Mouse (Mus musculus) v-Abl transformed pro-B cells (cell line): ENCODE measurements at regions not wholly inside any gene's neighbourhood (a gene's known extent, or its start where the extent isn't known, plus 50 kb on each side); places are given as distances from the start of the nearest gene placed in this dataset.

ENCODE experiments used
- in situ Hi-C, 2 experiments: fragments of 400-800 bp; cut with MboI; formaldehyde crosslinking; loops; one replicate each; pipeline ENCODE4 v1.15.1; 2025; ENCODE audit not compliant: unreplicated experiment in 2 of 2

DNA sequence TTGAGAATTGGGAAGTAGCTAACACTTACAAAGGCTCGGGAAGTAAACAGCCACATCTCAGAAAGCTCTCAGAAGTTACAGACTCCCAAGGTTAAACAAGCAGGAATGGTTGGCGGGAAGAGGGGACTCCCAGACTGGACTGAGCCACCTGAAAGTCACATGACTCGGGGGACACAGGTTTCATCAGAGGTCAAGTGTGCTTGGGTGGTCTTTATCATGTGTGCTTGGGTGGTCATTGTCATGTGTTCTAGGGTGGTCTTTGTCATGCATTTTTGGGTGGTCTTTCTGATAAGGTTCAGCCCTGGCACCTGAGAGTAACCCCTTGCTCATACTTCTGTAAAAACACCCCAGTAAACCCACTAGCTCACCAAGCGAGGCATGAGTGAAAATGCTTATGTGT, 218.1 kb downstream of the Dhx35 start:
- in situ Hi-C loops: no loop called here

DNA sequence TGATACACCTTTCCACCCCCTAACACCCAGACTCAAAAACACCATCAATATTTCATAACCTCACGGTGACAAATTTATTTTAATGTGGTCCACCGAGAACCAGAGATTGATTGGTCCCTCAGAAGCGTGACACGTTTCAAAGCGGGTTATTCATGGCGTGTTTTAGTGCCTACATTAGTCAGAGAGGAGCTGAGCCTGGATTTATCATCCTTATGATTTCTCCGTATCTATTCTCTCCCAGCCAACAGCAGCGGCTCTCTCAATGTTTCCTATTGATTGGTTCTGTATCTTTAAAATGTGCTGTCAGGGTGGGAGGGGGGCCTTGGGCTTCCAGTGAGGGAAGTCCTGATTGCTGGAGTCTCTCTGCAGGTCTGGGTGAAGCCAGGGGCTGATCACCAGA, 219.9 kb downstream of the Dhx35 start:
- in situ Hi-C loops: no loop called here

DNA sequence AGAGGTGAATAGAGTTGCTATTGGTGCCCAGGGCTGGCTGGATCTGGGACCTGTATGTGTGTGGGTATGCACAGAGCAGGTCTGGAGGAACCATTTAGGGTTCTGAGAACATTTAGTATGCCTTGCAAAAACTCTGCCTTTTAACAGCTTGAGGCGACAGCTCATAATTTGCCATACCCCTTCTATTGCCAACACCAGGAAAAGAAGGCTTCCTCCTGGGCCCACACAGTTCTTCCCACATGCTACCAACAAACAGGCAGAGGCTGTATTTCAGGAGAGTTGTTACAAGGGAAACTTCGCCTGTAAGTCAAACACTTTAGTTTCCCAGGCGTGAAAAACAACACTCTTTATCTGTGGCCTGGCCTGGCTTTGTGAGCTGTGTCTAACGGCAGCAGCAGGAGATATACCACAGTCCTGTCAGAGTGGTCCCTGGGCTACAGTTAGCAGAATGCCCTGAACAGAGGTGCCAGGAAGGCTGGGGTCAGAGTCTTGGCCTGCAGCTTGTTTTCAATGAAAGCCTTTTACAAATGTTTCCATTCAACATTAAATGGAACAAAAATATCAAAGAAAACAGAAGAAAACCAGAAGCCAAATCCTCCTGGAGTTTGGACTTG, 225.4 kb downstream of the Dhx35 start:
- in situ Hi-C loops: no loop called here

DNA sequence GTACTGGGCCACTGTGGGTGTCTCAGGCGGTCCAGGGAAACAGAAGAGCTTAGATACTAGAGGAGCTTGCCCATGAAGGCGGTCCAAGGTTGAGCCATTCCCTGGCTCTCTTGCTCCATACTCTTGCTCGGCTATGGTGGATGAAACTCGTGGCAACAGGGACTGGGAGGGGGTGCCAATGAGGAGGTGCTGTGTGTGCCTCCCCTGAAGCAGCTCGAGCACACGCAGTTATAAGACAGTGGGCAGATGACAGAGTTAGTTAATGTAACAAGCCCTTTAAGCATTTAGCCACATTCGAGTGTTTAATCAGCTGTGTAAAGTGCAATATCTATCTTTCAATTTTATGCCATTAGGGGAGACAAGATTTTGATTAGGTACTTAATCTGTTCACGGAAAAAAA, 237.5 kb downstream of the Dhx35 start:
- in situ Hi-C loops: no loop called here

DNA sequence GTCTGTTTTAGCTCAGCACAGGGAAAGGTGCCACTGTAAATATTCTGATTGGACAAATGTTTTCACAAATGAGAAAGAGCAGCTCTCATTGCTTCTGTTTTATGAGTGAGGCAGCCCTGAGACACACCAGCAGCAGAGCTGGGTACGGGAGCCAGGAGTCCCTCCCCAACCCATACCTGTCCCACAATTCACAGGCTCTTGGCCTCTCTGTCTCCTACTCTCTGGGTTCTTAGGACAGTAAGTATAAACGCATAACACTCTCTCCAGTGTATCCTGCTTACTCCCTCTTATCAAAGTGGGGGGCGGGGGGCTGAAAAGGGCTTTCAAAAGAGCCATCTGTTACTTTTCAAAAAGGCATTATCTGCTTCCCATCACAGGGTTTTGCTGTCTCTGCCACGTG, 245.3 kb downstream of the Dhx35 start:
- in situ Hi-C loops: no loop called here

DNA sequence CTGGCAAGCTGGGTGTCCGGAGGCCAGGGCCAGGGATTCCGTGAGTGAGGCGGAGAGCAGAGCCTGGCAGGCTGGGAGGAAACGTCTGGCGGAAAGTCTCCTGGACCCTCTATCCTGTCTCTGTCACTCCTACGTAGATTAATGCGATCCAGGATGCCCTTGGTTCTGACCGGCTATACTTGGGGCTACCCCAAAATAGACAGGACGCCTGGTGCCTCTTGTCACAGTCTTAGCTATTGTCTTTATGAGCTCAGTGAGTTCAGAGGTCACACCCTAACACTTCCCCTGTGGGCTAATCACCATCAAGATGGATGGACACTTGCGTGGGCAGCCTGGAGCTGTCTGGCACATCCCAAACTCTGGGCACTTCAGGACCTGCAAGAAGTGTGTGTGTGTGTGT, 258.9 kb downstream of the Dhx35 start:
- in situ Hi-C loops: loop anchor here (5.0 to 25.0 kb wide), 3 partner anchors 1529 to 1834 kb away; partner anchors contain the start of gene Lpin3 (in 1 of the 2)

DNA sequence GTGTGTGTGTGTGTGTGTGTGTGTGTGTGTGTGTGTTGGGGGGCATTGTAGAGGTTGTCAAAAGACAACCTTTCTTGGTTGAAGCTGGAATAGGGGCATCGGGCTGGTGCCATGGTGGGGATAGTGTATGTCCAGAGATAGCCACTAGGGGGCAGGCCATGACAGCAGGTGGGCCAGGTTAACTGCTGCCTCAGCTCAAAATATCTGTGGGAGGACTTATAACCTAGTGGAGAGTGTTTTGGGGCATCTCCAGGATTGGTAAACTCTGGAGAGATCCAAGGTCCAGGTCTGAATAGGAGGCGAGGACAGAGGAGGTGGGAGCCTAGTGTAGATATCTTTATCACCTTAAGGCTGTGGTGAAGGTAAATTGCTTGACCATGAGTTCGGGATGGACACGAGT, 259.3 kb downstream of the Dhx35 start:
- in situ Hi-C loops: loop anchor here (5.0 to 25.0 kb wide), 3 partner anchors 1528 to 1833 kb away; partner anchors contain the start of gene Lpin3 (in 1 of the 2)

DNA sequence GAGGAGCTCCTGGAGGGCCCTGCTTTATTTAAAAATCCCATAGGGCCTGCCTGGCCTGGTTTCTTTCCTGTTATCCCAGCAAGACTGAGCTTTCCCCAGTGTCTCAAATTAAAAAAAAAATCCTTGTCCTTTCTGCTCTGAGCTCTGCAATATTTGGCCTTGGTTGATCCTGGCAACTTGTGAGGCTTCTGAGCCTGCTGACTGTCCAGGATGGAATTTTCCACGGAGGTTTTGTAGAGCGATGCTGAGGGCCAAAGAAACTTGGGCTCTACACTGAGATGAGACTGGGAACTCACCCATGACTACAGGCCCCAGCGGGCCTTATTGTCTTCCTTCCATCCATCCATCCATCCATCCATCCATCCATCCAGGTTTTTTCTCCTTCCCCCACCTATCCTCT, 259.8 kb downstream of the Dhx35 start:
- in situ Hi-C loops: loop anchor here (5.0 to 25.0 kb wide), 3 partner anchors 1528 to 1833 kb away; partner anchors contain the start of gene Lpin3 (in 1 of the 2)

DNA sequence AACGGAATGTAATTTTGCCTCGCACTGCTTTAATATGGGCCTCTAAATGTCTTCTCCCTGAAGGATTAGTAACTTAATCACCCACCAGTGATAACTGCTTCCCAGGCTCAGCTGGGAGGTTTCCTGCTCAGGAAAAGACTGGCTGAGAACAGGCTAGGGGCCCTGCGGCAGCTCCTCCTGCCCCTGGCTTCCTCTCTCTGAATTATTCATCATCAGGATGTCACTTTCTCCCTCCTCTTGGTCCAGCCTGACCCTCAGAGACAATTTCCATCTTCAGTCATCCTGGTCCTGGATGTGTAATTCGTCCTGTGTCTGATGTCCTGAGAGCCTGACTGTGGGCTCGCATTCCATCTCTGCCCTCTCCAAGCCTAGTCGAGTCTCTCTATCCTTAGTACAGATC, 261.2 kb downstream of the Dhx35 start:
- in situ Hi-C loops: loop anchor here in 1 of 2 experiments (25.0 kb wide), 1 partner anchor 1832 kb away; the partner anchor contains the start of gene Lpin3

DNA sequence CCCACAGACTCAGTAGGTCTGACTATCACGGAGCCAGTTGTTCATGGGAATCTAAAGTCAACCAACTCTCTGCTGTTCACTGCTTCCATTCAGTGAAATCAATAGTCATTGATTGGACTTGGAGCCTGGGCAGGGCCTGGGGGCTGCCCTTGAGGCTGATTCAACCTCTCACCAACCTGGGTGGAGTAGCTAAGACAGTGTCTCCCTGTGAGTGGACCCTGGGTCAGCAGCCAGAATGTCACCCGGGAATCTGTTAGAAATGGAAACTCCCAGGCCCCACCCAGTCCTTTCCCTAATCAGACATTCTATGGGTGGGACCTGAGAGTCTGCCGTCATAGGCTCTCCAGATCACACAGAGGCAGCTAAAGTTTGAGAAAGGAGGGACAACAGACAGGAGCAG, 262.4 kb downstream of the Dhx35 start:
- in situ Hi-C loops: loop anchor here in 1 of 2 experiments (25.0 kb wide), 1 partner anchor 1830 kb away; the partner anchor contains the start of gene Lpin3

DNA sequence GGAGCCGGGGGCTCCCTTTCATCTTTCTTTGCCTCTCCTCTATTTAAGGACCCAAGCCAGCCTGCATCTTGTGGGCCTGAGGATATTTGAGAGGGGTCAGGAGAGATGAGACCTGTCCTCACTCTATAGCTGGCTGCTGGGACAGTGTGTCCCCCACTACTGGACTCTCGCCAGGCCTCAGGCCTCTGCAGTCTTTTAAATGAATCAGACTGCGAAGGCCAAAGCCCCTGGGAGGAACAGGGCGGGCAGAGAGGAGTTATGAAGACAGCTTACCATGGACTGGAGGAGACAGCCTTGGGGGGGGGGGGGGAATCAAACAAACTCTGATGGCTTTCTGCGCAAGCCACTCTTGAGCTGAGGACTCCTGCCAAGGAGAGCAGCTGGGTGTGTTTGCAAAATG, 262.9 kb downstream of the Dhx35 start:
- in situ Hi-C loops: loop anchor here in 1 of 2 experiments (25.0 kb wide), 1 partner anchor 1830 kb away; the partner anchor contains the start of gene Lpin3

DNA sequence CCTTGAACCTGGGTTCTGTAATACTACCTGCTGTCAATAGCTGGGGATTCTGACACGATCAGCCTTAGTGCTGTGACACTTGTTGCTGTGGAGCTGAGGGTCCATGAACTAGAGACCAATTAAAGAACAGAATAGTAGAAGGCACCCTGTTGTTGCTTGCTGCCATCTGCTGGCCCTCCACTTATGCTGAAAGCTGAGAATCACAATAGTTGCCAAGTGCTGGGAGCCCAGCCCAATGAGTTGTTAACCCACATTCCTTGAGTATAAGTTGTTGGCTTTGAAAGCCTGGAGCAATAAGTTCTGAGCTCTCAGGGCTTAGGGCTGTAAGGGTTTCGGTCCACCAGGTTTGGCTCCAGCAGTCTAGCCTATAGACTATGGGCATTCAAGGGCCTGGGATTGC, 267.7 kb downstream of the Dhx35 start:
- in situ Hi-C loops: loop anchor here in 1 of 2 experiments (25.0 kb wide), 1 partner anchor 1825 kb away; the partner anchor contains the start of gene Lpin3

DNA sequence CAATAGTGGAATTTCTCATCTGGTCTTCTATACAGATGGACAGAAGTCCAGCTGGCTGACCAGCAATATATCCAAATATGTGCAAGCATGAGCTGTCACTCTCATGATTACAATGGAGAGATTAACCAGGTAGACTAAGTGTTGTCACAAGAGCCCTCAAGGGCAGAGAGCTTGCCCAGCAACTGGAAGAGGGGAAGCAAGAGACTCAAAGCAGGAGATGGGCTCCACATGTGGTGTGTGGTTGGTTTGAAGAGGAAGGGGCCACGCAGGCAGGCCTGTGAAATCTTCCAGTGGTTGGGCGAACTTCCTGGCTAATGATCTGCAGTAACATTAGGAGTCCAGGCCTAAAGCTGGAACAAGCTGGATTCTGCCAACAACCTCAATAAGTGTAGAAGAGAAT, 268.1 kb downstream of the Dhx35 start:
- in situ Hi-C loops: loop anchor here in 1 of 2 experiments (25.0 kb wide), 1 partner anchor 1825 kb away; the partner anchor contains the start of gene Lpin3

DNA sequence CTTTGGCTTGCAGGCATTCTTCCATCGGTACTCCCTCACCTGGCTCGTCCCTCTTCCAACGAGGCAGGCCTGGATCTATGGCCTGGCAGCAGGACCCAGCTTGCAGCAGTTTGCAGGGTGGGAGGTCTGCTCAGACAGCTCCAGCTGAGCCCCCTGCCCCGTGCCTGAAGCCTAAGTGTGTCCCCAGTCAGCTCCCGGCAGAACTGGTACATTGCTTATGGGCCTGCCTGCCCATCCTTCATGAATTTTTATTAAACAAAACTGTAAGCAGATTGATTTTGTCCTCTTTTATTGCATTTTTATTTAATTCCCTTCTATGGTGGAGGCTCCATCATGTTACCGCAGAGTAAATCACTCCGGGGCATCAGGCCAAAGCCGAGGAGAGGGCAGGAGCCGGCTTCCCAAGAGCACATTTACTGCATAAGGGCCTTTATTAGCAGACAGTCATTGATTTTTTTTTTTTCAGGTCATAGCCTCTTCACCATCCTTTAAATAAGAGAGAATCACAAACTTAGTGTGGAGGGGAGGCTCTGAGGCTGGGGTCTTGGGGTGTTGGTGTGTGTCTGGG, 269.9 kb downstream of the Dhx35 start:
- in situ Hi-C loops: loop anchor here in 1 of 2 experiments (25.0 kb wide), 1 partner anchor 1823 kb away; the partner anchor contains the start of gene Lpin3

DNA sequence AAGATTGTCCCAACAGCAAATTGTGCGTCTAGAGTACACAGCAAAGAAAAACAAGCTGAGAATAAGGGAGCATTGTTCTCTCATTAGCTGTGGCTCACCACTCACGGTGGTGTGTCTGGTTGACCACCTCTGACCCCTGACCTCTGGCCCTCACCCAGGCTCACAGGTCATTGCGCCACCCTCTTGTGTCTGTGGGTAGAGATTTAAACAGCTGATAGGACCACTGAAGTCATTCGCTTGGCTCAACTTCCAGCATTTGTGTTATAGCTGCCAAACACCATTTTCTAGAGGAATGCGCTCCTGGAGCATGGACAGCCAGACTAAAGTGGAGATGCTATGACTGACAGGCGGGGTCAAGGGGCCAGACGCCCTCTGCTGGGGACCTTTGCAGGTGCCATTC, 272.9 kb downstream of the Dhx35 start:
- in situ Hi-C loops: loop anchor here in 1 of 2 experiments (25.0 kb wide), 1 partner anchor 1820 kb away; the partner anchor contains the start of gene Lpin3

DNA sequence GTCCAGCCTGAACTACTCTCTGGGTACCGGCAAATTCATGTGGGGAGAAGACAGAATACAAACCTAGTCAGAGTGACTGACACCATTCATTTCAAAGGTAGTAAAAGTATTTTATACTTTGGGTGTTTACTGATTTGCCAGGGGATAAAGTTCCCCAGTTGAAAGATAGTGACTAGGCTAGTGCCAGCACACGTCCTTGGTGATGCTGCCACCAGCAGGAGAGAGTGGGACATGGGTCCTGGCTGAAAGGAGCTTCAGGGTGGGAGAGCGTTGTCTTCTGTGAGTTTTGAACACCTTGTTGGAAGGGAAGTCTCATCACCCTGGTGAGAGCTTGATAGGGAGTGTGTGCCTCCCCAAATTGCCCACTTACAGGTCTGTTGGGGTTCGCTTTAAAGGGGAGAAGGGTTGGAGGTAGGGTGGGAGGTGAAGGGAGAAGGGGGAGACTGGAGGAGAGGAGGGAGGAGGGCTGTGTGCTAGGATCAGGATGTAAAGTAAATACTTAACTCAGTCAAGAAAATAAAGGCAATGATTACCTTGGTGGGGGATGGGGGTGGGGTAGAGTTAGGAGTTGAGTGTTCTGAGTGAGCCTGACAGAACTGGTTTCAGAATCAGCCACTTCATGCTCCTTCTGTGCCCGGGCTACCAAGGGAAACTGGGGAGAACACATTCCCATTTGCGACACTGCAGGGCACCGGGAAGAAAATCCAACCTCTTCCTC, 273.9 kb downstream of the Dhx35 start:
- in situ Hi-C loops: loop anchor here in 1 of 2 experiments (25.0 kb wide), 1 partner anchor 1819 kb away; the partner anchor contains the start of gene Lpin3

DNA sequence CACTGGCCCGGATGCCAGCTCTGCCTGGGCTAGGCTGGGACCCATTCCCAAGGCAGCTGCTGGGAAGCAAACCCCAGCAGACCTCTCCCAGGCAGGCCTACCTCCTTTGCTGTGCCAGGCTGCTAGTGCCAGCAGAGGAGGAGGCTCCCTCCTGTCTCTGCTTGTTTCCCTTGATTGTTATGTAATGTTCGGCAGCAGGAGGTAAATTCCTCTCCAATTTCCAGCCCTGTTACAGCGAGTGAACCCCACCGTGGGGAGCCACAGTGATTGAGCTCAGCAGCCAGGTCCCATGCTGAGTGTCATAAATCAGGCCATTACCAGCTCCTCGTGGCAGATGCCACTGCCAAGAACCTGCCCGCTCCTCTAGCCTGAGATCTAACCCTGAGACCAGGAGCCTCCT, 274.6 kb downstream of the Dhx35 start:
- in situ Hi-C loops: loop anchor here in 1 of 2 experiments (25.0 kb wide), 1 partner anchor 1818 kb away; the partner anchor contains the start of gene Lpin3

DNA sequence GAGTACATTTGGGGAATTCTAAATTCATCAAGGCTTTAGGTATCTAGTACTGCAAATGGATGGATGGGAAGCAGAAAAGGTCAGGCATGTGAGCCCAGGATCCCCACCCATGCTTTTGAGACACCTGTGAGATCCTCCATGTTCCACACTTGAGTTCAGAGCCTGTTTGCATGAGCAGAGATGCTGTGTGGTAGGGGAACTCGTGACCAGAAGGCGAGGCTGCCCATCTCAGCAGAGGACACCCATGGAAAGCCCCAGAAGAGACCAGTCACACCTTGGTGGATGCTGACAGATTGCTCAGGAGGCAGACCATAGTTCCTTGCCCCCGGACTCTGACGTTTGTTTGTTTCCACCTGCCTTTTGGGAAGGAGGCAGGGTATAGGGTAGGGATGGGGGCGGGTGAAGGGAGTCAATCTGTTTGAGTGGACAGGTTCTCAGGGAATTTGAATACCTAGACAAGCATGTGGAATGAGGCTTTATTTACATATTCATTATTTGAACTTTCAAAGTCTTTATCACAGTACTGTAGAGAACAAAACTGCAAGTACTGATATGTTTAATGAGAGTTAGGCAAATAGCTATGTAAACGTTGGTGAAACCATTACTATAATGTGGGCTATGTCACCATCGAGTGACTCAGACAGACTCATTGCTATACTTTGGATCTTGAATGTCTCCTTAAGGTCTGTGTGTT, 278.5 kb downstream of the Dhx35 start:
- in situ Hi-C loops: loop anchor here in 1 of 2 experiments (25.0 kb wide), 1 partner anchor 1814 kb away; the partner anchor contains the start of gene Lpin3

DNA sequence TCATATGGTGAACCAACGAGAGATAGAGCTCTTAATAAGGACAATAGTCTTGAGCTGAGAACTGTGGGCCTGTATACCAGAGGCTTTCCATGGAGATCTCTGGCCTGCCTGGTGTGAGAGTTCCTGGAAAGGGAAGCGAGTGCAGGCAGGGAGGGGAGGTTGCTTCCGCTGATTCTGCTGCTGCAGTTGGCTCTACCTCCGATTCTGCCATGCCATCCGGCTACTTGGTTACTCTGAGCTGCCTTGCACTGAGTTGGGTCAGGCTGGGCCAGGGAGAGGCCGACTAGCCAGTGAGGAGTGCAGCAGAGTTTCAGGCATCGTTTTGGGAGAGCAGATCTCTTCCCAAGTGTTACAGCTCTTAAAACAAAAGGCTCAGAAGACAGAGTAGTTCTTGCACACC, 285.2 kb downstream of the Dhx35 start:
- in situ Hi-C loops: no loop called here
